Mouse (Mus musculus): ENCODE measurements at regions not wholly inside any gene's neighbourhood (a gene's known extent, or its start where the extent isn't known, plus 50 kb on each side); places are given as distances from the start of the nearest gene placed in this dataset.

DNA sequence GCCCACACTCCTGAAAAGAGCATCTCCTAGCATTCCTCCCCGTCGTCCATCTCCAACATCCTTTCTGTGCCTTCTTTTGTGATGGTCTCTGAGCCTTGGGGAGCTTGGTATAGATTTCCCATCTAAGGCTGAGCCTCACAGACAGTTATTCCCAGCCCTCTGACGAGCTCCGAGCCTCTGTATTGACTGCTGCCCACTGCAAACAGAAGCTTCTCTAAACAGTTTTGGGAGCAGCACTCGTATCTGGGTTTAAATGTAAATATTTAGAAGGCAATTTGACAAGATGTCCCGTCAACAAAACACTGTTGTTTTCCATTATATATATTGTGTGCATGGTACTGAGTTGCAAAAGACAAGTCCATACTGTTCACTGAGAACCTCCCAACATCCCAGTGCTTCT lies 86.4 kb upstream of the Egr2 start:
- no peaks in the 10 kb centered on the region for H3K27me3 ChIP-seq (replicated peaks; ENCODE audit: low read depth, poor library complexity, severe bottlenecking)
- no peak overlapping the region for H3K27ac ChIP-seq (replicated peaks)

DNA sequence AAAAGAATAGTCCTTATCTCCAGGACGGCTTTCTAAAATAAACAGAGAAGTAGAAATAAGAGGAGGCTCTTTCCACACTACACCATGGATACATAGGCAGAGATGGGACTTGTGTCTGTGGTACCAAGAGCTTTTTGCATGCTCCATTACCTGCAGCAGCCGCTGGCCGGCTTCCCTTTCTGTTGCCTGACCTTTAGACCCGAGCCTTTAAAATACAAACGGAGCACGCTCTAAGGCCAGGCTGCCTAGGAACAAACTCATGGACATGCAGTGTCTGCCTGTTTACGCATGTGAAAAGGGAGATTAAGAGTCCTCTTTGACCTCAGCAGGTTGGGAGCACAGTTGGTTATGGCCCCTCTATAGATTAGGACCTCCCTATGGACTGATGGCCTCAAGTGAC lies 81.1 kb upstream of the Egr2 start:
- Histone ChIP-seq H3K4me3 (no peak overlapping the region), H3K4me1 (peaks cover 8% of the 10 kb centered on the region), H3K27me3 (replicated peaks; ENCODE audit: low read depth, poor library complexity, severe bottlenecking) (no peaks in the 10 kb centered on the region), H3K9me3 (no peaks in the 10 kb centered on the region), H3K36me3 (replicated peaks) (no peaks in the 10 kb centered on the region), H3K27ac (replicated peaks) (no peak overlapping the region)
- WGBS, result 37% methylated on average over 7 of the region's 7 CpGs
- DNase-seq (ENCODE audit: low spot score), result no peak

More for the DNA sequence above, 86.4 kb upstream of the Egr2 start:
- Histone ChIP-seq H3K9me3 (no peaks in the 10 kb centered on the region), H3K36me3 (replicated peaks) (no peaks in the 10 kb centered on the region), H3K4me3 (no peak overlapping the region), H3K4me1 (no peaks in the 10 kb centered on the region)
- DNase-seq (ENCODE audit: low spot score), result no peak
- WGBS, result 87% methylated on average over 6 of the region's 6 CpGs

DNA sequence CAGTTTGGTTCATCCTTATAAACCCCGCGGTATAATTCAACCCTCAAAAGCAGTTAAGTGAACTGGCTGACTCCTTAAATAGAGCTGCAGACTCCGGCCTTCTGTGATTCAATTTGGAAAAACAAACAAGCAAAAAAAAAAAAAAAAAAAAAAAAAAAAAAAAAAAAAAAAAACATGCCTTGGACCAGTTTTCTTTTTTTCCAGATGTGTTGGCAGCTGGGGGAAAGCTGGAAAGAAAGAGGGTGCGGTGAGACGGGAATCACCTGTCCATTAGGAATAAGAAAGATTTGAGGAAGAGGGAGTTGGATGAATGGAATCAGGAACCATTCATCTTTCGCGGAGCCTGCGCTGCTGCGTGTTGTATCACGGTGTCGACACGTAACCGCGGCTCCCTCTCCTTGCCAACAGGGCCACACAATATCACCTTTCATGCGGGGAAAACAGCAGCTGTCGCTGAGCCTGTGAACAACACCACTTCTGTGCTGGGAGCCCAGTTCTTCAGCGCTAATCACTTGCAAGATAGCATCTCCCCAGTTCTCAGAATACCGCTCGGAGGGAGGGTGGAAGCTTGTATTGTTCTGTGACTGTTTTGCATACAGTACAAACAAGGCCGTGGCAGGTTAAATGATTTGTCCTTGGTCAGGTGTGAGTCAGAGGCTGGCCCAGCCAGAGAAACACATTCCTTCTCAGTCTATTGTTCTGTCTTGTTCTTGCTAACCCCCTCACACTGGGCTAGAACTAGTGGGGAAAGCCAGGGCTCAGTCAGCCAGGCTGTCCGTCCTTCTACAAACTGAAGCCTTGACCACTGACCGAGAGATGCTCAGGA lies 76.6 kb upstream of the Egr2 start:
- Histone ChIP-seq H3K4me3 (peak overlapping the region; percentile 16; the same call in 1 of the 2 replicates), H3K36me3 (replicated peaks) (no peaks in the 10 kb centered on the region), H3K4me1 (peaks cover 8% of the 10 kb centered on the region), H3K27ac (replicated peaks) (no peak overlapping the region), H3K27me3 (replicated peaks; ENCODE audit: low read depth, poor library complexity, severe bottlenecking) (no peaks in the 10 kb centered on the region), H3K9me3 (no peaks in the 10 kb centered on the region)
- 26% methylated on average over 22 of the region's 22 CpGs for WGBS
- DNase-seq (ENCODE audit: low spot score), result peak; percentile 19

DNA sequence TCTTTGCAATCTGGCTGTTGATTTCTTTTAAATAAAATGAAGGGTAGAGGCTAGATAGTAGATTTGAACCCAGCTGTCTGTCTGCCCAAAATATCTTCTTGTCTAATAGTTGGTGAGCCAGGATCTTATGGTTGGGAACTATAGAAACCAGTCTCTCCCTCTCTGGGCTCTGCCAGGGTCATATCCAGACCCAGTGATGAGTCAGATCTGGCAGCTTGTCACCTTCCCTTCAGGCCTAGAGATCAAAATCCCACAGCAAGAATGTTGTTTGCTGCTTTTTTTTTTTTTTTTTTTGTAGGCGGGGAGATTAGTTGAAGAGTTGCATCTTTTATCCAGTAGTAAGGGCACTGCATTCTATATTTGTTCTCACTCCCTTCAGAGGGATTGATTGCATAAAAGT lies 74.0 kb upstream of the Egr2 start:
- Histone ChIP-seq H3K36me3 (replicated peaks) (no peaks in the 10 kb centered on the region), H3K9me3 (no peaks in the 10 kb centered on the region), H3K27ac (replicated peaks) (no peak overlapping the region), H3K27me3 (replicated peaks; ENCODE audit: low read depth, poor library complexity, severe bottlenecking) (no peaks in the 10 kb centered on the region), H3K4me3 (no peak overlapping the region), H3K4me1 (peaks cover 5% of the 10 kb centered on the region)
- no peak for DNase-seq (ENCODE audit: low spot score)
- WGBS, result 82% methylated on average over 1 of the region's 1 CpGs

DNA sequence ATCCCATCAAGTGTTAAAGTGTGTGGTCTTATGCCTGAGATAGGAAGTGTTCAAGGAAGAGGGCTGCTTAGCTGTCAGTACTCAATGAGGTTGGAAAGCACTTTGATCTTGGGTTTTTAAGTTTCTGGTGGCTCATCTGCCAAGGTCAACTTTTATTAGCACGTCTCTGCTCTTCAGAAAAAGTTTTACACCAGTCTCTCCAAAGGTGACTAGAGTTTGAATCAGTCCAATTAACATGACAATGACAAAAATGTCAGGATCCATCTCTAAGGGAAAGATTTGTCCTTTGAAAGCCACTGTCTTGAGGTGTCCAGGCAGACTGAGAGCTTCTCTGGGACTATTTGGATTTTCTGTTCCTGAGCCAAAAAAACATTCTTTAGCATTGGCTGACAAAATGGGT lies 73.4 kb upstream of the Egr2 start:
- H3K4me3 ChIP-seq, result no peak overlapping the region
- H3K27me3 ChIP-seq (replicated peaks; ENCODE audit: low read depth, poor library complexity, severe bottlenecking), result no peaks in the 10 kb centered on the region
- no peaks in the 10 kb centered on the region for H3K9me3 ChIP-seq
- 62% methylated on average over 1 of the region's 1 CpGs for WGBS
- no peaks in the 10 kb centered on the region for H3K36me3 ChIP-seq (replicated peaks)
- no peak for DNase-seq (ENCODE audit: low spot score)
- H3K27ac ChIP-seq (replicated peaks), result no peak overlapping the region
- H3K4me1 ChIP-seq, result peaks cover 10% of the 10 kb centered on the region

DNA sequence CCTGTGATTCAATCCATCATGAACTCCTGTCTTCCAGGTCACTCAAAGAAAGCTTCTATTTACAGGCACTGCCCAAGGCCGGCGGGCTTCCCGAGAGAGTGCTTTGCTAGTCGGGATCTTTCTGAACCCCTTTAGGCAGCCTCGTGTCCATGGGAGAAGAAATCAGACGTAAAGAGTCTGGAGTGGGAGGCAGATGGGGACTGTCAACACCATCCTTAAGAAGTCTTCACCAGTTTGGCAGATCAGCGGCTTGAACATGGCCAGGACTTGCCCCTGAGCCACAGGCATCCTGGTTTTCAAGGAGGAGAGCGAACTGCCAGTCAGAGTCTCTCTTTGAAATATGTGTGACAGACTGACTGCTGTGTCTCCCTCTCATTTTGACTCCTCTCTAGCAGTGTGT lies 66.6 kb upstream of the Egr2 start:
- H3K27ac ChIP-seq (replicated peaks), result no peak overlapping the region
- DNase-seq (ENCODE audit: low spot score), result peak; percentile 13
- no peaks in the 10 kb centered on the region for H3K36me3 ChIP-seq (replicated peaks)
- H3K27me3 ChIP-seq (replicated peaks; ENCODE audit: low read depth, poor library complexity, severe bottlenecking), result no peaks in the 10 kb centered on the region
- 42% methylated on average over 8 of the region's 8 CpGs for WGBS
- H3K9me3 ChIP-seq, result no peaks in the 10 kb centered on the region
- H3K4me3 ChIP-seq, result no peak overlapping the region
- peaks cover 8% of the 10 kb centered on the region; the same call in 1 of the 2 replicates for H3K4me1 ChIP-seq

DNA sequence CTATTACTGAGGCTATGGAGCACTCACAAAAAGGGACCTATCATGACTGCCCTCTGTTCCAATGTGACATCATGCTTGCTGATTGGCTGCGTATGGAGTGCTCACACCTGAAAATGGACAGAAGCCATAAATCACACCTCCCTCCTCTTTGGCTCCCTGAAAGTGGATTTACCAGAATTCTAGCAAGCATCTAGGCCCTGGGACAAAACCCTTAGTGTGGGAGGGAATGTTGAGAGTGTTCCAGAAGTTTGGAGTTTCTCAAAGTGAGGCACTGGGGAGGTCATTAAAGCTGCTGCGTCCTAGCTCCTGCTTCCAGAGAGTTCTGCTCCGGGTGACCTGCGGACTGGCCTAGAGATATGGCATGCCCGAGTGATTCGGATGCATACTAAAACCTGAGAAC lies 62.3 kb upstream of the Egr2 start:
- no peak overlapping the region for H3K4me3 ChIP-seq
- H3K27me3 ChIP-seq (replicated peaks; ENCODE audit: low read depth, poor library complexity, severe bottlenecking), result no peaks in the 10 kb centered on the region
- no peaks in the 10 kb centered on the region for H3K36me3 ChIP-seq (replicated peaks)
- no peaks in the 10 kb centered on the region for H3K9me3 ChIP-seq
- no peak overlapping the region for H3K27ac ChIP-seq (replicated peaks)
- WGBS, result 90% methylated on average over 6 of the region's 6 CpGs
- 0 out of 2 replicates have a peak, but pooled peaks cover 4% of the 10 kb centered on the region for H3K4me1 ChIP-seq
- no peak for DNase-seq (ENCODE audit: low spot score)

DNA sequence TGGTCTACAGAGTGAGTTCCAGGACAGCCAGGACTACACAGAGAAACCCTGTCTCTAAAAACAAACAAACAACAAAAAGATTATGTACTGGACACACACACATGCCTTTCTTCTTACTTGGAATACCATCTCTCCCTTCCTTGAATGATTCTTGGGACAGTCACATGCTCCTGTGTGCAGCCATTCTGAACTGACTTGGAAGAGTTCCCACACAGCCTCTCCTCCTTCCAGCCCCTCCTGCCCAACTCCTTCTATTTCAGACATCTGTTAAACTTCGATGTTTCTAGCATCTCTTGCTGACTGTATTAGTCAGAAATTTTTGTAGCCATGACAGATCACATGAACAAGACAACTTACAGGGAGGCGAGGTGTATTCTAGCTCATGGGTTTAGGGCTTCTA lies 60.9 kb upstream of the Egr2 start:
- Histone ChIP-seq H3K27me3 (replicated peaks; ENCODE audit: low read depth, poor library complexity, severe bottlenecking) (no peaks in the 10 kb centered on the region), H3K4me1 (no peaks in the 10 kb centered on the region), H3K4me3 (no peak overlapping the region), H3K9me3 (no peaks in the 10 kb centered on the region), H3K36me3 (replicated peaks) (no peaks in the 10 kb centered on the region), H3K27ac (replicated peaks) (no peak overlapping the region)
- DNase-seq (ENCODE audit: low spot score), result no peak
- WGBS, result 79% methylated on average over 2 of the region's 2 CpGs

DNA sequence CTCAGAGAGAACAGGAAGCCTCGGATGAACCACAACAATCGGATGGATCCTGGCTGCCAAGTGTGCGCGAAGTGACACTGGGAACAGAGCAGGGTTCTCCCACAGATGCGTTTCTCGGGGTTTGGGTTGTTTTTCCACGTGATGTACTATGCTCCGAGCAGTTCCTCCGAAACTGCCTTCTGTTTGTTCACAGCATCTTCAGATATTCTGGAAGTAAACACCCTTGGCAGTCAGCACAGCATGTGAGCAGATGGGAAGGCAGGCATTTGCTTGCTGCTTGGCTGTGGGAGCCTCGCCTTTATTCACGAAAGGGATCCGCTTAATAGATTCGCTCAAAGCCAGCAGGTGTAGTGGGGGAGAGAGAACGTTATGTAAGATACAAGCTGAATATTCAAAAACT lies 53.0 kb upstream of the Egr2 start:
- Histone ChIP-seq H3K4me3 (no peak overlapping the region), H3K27me3 (replicated peaks; ENCODE audit: low read depth, poor library complexity, severe bottlenecking) (no peaks in the 10 kb centered on the region), H3K27ac (replicated peaks) (no peak overlapping the region), H3K36me3 (replicated peaks) (no peaks in the 10 kb centered on the region), H3K4me1 (no peaks in the 10 kb centered on the region), H3K9me3 (peaks cover 18% of the 10 kb centered on the region)
- 72% methylated on average over 14 of the region's 14 CpGs for WGBS
- DNase-seq (ENCODE audit: low spot score), result no peak

DNA sequence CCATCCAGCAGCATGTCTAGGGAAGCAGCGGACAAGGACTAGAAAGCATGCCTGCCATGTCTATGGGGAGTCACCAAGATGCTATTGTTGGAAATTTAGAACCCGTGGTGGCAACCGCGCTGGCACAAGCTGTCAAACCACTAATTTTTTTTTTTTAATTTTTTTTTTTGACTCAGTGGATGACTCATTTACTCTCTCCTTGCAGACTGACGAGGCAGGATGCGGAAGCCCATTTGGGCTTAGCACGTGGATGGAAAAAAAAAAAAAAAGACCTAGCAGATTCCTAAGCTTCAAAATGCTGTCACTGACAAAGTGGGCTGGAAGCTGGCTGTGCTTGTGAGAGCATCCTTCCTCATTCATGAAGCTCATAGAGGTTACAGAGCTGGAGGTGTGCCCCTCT lies 51.9 kb upstream of the Egr2 start:
- no peaks in the 10 kb centered on the region for H3K4me1 ChIP-seq
- H3K27ac ChIP-seq (replicated peaks), result no peak overlapping the region
- H3K4me3 ChIP-seq, result no peak overlapping the region
- no peaks in the 10 kb centered on the region for H3K27me3 ChIP-seq (replicated peaks; ENCODE audit: low read depth, poor library complexity, severe bottlenecking)
- 84% methylated on average over 7 of the region's 7 CpGs for WGBS
- peaks cover 18% of the 10 kb centered on the region for H3K9me3 ChIP-seq
- H3K36me3 ChIP-seq (replicated peaks), result no peaks in the 10 kb centered on the region
- DNase-seq (ENCODE audit: low spot score), result no peak

DNA sequence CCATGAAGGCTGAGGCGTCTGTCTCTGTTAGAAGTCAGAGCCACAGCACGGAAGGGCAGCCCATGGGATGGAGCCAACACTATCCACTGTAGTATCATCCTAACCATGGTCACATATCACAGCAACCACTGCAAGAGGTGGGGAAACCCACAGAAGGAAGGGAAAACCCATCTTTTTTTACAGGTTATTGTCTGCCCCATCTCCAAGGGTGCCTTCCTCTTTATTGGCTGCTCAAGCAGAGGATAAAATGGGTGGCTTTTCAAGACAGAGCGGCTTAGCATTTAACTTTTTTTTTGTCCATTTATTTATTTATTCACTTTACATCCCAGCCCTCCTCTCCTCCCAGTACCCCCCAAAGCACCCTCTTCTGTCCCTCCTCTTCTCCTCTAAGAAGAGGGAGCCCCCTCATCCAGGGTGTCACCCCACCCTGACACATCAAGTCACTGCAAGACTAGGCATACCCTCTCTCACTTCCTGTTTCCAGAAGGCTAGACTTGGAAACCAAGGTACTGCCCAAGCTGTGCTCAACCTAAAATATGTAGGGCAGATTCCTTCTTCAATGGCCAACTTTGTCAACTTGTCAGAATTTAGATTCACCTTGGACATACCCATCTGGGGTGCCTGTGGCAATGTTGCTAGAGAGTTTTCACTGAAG lies 51.1 kb upstream of the Egr2 start:
- H3K9me3 ChIP-seq, result peaks cover 18% of the 10 kb centered on the region

More for the DNA sequence above, 51.1 kb upstream of the Egr2 start:
- no peak overlapping the region for H3K27ac ChIP-seq (replicated peaks)
- no peak overlapping the region for H3K4me3 ChIP-seq
- H3K4me1 ChIP-seq, result no peaks in the 10 kb centered on the region
- H3K27me3 ChIP-seq (replicated peaks; ENCODE audit: low read depth, poor library complexity, severe bottlenecking), result no peaks in the 10 kb centered on the region
- DNase-seq (ENCODE audit: low spot score), result no peak
- H3K36me3 ChIP-seq (replicated peaks), result no peaks in the 10 kb centered on the region
- WGBS, result 87% methylated on average over 3 of the region's 3 CpGs

Measured in embryonic facial prominence, embryonic 10.5 days (tissue).